ENCODE assay signal across 18 mouse cellular contexts in genomic region chr3:65023876-65024275, GRCm38 (mm10).
"Had no signal": no experiment of that assay in that cellular context is flagged by ENCODE, and none has a peak within 500 bp of the region (broad histone marks: within the 10 kb centered on the region; RNA-seq: fewer than 3 reads in every experiment).

No protein-coding gene starts in this region.

- H3K4me2 ChIP-seq: limb, embryonic 13.5 days; liver, embryonic 15.5 days; lung, embryonic 14.5 days; midbrain, embryonic 12.5 days; neural tube, embryonic 13.5 days had no signal

- H3K9ac ChIP-seq: limb, embryonic 13.5 days; liver, embryonic 15.5 days; lung, embryonic 14.5 days; midbrain, embryonic 12.5 days; neural tube, embryonic 13.5 days had no signal

- H3K27me3 ChIP-seq: limb, embryonic 13.5 days; liver, embryonic 15.5 days; megakaryocyte, embryonic 14.5 days; midbrain, embryonic 12.5 days; neural tube, embryonic 13.5 days had no signal

- H3K36me3 ChIP-seq: limb, embryonic 13.5 days; liver, embryonic 15.5 days; midbrain, embryonic 12.5 days; neural tube, embryonic 13.5 days had no signal

- ATAC-seq: midbrain, embryonic 16.5 days had no signal

- DNase-seq: kidney, adult 9 months; kidney, postnatal 10 days; layer of hippocampus, adult 9-11 months; layer of hippocampus, postnatal 36 days; lung, embryonic 14.5 days; lung, postnatal 10 days; lung, postnatal 4 days; retina, postnatal 1 day; right cerebral cortex, postnatal 4 days; spleen, adult 18-20 months; thymus, adult 18-20 months; thymus, postnatal 25 days had no signal

- H3K27ac ChIP-seq: limb, embryonic 13.5 days; liver, embryonic 15.5 days; midbrain, embryonic 12.5 days; neural tube, embryonic 13.5 days had no signal

- H3K4me1 ChIP-seq: limb, embryonic 13.5 days; liver, embryonic 15.5 days; megakaryocyte, embryonic 14.5 days; midbrain, embryonic 12.5 days; neural tube, embryonic 13.5 days had no signal

- H3K4me3 ChIP-seq: limb, embryonic 13.5 days; liver, embryonic 15.5 days; megakaryocyte, embryonic 14.5 days; midbrain, embryonic 12.5 days; neural tube, embryonic 13.5 days had no signal

- H3K9me3 ChIP-seq: limb, embryonic 13.5 days; liver, embryonic 15.5 days; megakaryocyte, embryonic 14.5 days; midbrain, embryonic 12.5 days; neural tube, embryonic 13.5 days had no signal
